Mouse (Mus musculus): ENCODE measurements around the gene 4930544D05Rik.
"Not testable (repeated sequence)": the region's sequence is repeated elsewhere in the genome, so short reads cannot be mapped to it uniquely, and the experiment has no call there.

The 4930544D05Rik gene

GRCm38 (mm10) chr11:70615516-70616093, at the start of gene 4930544D05Rik:
Gene 4930544D05Rik, plus strand, starts transcription at chr11:70615848.
- DNase-seq (ENCODE audit: low read depth) = no peak

- DNase-seq (ENCODE audit: low read depth) = no peak
Observed at GRCm38 (mm10) chr11:70566586-70566985, 49.1 kb upstream of the 4930544D05Rik start.

- DNase-seq (ENCODE audit: low read depth) = not testable (repeated sequence)
Observed at GRCm38 (mm10) chr11:70570614-70571013, 45.0 kb upstream of the 4930544D05Rik start.

GRCm38 (mm10) chr11:70571641-70572040, 44.0 kb upstream of the 4930544D05Rik start:
- no peak for DNase-seq (ENCODE audit: low read depth)

GRCm38 (mm10) chr11:70572348-70572902, 43.2 kb upstream of the 4930544D05Rik start:
- DNase-seq (ENCODE audit: low read depth) = no peak

- peak; percentile 71 for DNase-seq (ENCODE audit: low read depth)
Observed at GRCm38 (mm10) chr11:70573872-70574271, 41.8 kb upstream of the 4930544D05Rik start.

GRCm38 (mm10) chr11:70577201-70577600, 38.4 kb upstream of the 4930544D05Rik start:
- DNase-seq (ENCODE audit: low read depth) = no peak

- no peak for DNase-seq (ENCODE audit: low read depth)
Observed at GRCm38 (mm10) chr11:70578962-70579361, 36.7 kb upstream of the 4930544D05Rik start.

- no peak for DNase-seq (ENCODE audit: low read depth)
Observed at GRCm38 (mm10) chr11:70579710-70580357, 35.8 kb upstream of the 4930544D05Rik start.

GRCm38 (mm10) chr11:70580358-70580720, 35.3 kb upstream of the 4930544D05Rik start:
- DNase-seq (ENCODE audit: low read depth) = no peak

- DNase-seq (ENCODE audit: low read depth) = no peak
Observed at GRCm38 (mm10) chr11:70580921-70581320, 34.7 kb upstream of the 4930544D05Rik start.

GRCm38 (mm10) chr11:70582196-70582595, 33.5 kb upstream of the 4930544D05Rik start:
- DNase-seq (ENCODE audit: low read depth) = no peak

- DNase-seq (ENCODE audit: low read depth) = no peak
Observed at GRCm38 (mm10) chr11:70583022-70583714, 32.5 kb upstream of the 4930544D05Rik start.

GRCm38 (mm10) chr11:70583775-70584174, 31.9 kb upstream of the 4930544D05Rik start:
- no peak for DNase-seq (ENCODE audit: low read depth)

GRCm38 (mm10) chr11:70585457-70585856, 30.2 kb upstream of the 4930544D05Rik start:
- peak; percentile 95 for DNase-seq (ENCODE audit: low read depth)

GRCm38 (mm10) chr11:70586261-70586660, 29.4 kb upstream of the 4930544D05Rik start:
- DNase-seq (ENCODE audit: low read depth) = no peak

GRCm38 (mm10) chr11:70586954-70587353, 28.7 kb upstream of the 4930544D05Rik start:
- no peak for DNase-seq (ENCODE audit: low read depth)

- no peak for DNase-seq (ENCODE audit: low read depth)
Observed at GRCm38 (mm10) chr11:70591733-70592132, 23.9 kb upstream of the 4930544D05Rik start.

GRCm38 (mm10) chr11:70594253-70594989, 21.2 kb upstream of the 4930544D05Rik start:
- no peak for DNase-seq (ENCODE audit: low read depth)

- DNase-seq (ENCODE audit: low read depth) = no peak
Observed at GRCm38 (mm10) chr11:70595638-70596037, 20.0 kb upstream of the 4930544D05Rik start.

- DNase-seq (ENCODE audit: low read depth) = no peak
Observed at GRCm38 (mm10) chr11:70596094-70596493, 19.6 kb upstream of the 4930544D05Rik start.

GRCm38 (mm10) chr11:70597301-70597700, 18.3 kb upstream of the 4930544D05Rik start:
- DNase-seq (ENCODE audit: low read depth) = no peak
